Mouse (Mus musculus) myocyte (in vitro differentiated cells): ENCODE results near the gene Nmnat3.

Experiments used
- CEBPB ChIP-seq: IDR thresholded peaks from 2 replicates; pipeline ENCODE4 v1.6.1; 2011; ENCODE audit warnings: mild to moderate bottlenecking, moderate library complexity; ENCODE audit not compliant: poor library complexity, insufficient read depth, severe bottlenecking
- E2F4 ChIP-seq: IDR thresholded peaks from one replicate; pipeline ENCODE4 v1.6.1; 2011; ENCODE audit warnings: mild to moderate bottlenecking, control low read depth, moderate library complexity; ENCODE audit not compliant: insufficient read depth
- MAX ChIP-seq: IDR thresholded peaks from one replicate; pipeline ENCODE4 v1.6.1; 2011; ENCODE audit warnings: low read depth, mild to moderate bottlenecking, control low read depth
- MYOD1 ChIP-seq, 3 experiments: IDR thresholded peaks; one replicate each; pipeline ENCODE4 v1.6.1; 2011; ENCODE audit warnings: control low read depth in 2 of 3, low read depth in 2 of 3, mild to moderate bottlenecking in 2 of 3, moderate library complexity in 1 of 3; ENCODE audit not compliant: insufficient read length in 2 of 3, control insufficient read depth in 1 of 3
- MYOG ChIP-seq, 3 experiments: IDR thresholded peaks; one replicate each; pipeline ENCODE4 v1.6.1; 2011; ENCODE audit warnings: control low read depth in 2 of 3, low read depth in 2 of 3, mild to moderate bottlenecking in 2 of 3; ENCODE audit not compliant: insufficient read length in 2 of 3, control insufficient read depth in 1 of 3, insufficient read depth in 1 of 3
- POLR2A ChIP-seq: IDR thresholded peaks from one replicate; pipeline ENCODE4 v1.6.1; 2011; ENCODE audit warnings: low read depth, mild to moderate bottlenecking, control low read depth, moderate library complexity; ENCODE audit not compliant: insufficient read length
- POLR2AphosphoS2 ChIP-seq: IDR thresholded peaks from one replicate; pipeline ENCODE4 v1.6.1; 2011; ENCODE audit warnings: low read depth, control low read depth; ENCODE audit not compliant: insufficient read length
- REST ChIP-seq: IDR thresholded peaks from one replicate; pipeline ENCODE4 v1.6.1; 2011; ENCODE audit warnings: mild to moderate bottlenecking, control low read depth, moderate library complexity; ENCODE audit not compliant: insufficient read depth, insufficient read length
- SRF ChIP-seq: IDR thresholded peaks from one replicate; pipeline ENCODE4 v1.6.1; 2011; ENCODE audit warnings: low read depth; ENCODE audit not compliant: control insufficient read depth, insufficient read length
- TCF12 ChIP-seq: IDR thresholded peaks from one replicate; pipeline ENCODE4 v1.6.1; 2011; ENCODE audit warnings: mild to moderate bottlenecking, control low read depth; ENCODE audit not compliant: poor library complexity, insufficient read depth, severe bottlenecking
- TCF3 ChIP-seq: IDR thresholded peaks from one replicate; pipeline ENCODE4 v1.6.1; 2011; ENCODE audit warnings: low read depth, control low read depth; ENCODE audit not compliant: insufficient read length
- USF1 ChIP-seq: IDR thresholded peaks from one replicate; pipeline ENCODE4 v1.6.1; 2011; ENCODE audit warnings: low read depth, mild to moderate bottlenecking, control low read depth, moderate library complexity

DNA sequence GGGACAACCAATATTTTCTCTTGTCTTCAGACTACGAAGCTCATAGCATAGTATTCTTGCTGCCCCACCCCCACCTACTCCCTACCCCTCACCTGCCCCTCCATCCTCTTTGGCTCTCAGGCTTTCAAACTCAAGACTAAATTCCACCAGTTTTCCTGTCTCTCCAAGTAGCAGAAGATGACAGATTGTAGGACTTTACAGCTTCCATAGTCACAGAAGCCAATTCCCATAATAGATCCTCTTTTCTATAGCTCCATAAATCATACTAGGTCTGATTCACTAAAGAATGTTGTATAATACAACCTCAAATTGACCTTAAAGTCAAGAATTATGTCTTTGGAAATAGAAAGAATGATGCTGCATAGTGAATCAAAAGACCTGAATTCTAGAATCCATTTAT, 3.4 kb downstream of the Nmnat3 start:
- TF ChIP-seq POLR2A (no peak), SRF (no peak), REST (no peak), E2F4 (no peak), TCF3 (no peak), MAX (no peak), USF1 (no peak), POLR2AphosphoS2 (no peak), TCF12 (no peak), MYOD1 (IDR thresholded peaks at IDR 0.05; ENCODE audit: control insufficient read depth in 1 of 3, insufficient read length in 2 of 3, low read depth in 2 of 3) (no peak), MYOG (IDR thresholded peaks at IDR 0.05; ENCODE audit: control insufficient read depth in 1 of 3, insufficient read depth in 1 of 3, insufficient read length in 2 of 3, low read depth in 2 of 3) (no peak), CEBPB (no peak)
